Mouse (Mus musculus): ENCODE measurements around the gene Rbm42.
A peak's percentile ranks its signal among the peaks of the same experiment; 100 is the strongest.

Rbm42 gene

DNA sequence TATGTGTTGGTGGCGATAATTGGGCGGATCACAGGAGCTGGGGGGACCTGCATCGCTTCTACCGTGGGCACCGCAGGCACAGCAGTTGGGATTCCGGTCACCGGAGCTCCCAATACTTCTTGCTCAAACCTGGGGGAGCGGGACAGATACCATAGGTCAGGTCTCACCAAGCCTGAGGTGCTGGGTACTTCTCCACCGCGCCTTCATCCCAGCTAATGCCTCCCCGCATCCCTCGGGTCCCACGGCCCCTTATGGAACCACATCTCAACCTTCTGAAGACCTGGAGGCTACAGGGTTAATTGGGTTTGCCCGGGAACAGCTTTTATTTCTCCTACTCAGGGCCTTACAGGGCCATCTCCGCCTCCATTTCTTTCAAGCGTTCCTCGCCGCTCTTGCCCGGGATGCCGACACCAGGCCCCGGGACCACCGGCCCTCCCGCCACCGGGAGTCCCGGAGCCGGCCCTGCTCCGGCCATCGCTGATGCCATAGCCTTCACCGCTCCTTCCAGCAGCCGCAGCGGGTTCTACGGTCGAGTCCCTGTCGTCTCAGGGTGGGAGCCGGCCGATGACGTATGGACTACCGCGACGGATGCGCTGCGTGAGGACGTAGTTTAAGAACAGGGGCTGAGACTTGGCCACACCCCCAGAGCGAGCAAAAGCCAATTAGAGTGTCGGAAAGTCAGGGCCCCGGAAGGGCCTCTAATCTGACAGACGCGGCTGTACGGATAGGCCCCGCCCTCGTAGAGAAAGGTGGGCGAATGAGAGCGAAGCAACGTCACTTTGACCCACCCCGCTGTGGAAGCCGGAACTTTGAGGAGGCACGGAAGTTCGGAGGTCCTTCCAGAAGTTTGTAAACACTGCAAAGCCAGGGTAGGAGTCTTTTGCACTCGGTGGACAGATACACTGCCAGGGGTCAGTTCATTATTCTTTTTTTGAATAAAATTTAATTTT is at the start of gene Rbm42:
TSS of gene Rbm42 (minus strand) at position 727 of the 950 bp plus-strand sequence.
- peak; percentile 95 to 97 for DNase-seq (ENCODE audit: low spot score in 2 of 2)

- no peak for DNase-seq (ENCODE audit: low spot score in 2 of 2)
Observed at GRCm38 (mm10) chr7:30698589-30698988, 48.5 kb upstream of the Rbm42 start, which contains the start of gene 2200002J24Rik. Gene 2200002J24Rik (plus strand): TSS chr7:30698926.

DNA sequence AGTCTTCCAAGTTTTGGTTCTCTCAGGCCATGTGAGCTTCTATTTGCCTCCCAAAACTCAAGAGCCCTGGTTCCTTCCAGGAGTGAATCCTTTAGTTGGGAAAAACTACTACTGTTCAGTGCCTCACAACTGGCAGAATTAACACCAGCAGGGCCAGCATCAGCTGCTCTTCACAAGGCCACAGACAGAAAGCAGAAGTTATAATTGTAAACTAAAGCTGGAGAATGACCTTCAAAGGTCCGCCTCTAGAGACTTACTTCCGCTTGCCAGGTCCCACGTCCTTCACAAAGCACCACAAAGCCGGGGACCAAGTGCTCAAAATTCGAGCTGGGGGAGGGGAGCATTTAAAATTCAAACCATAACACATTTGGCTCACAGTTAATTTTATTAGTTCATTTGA is 48.0 kb upstream of the Rbm42 start:
- DNase-seq (ENCODE audit: low spot score in 2 of 2) = no peak

DNA sequence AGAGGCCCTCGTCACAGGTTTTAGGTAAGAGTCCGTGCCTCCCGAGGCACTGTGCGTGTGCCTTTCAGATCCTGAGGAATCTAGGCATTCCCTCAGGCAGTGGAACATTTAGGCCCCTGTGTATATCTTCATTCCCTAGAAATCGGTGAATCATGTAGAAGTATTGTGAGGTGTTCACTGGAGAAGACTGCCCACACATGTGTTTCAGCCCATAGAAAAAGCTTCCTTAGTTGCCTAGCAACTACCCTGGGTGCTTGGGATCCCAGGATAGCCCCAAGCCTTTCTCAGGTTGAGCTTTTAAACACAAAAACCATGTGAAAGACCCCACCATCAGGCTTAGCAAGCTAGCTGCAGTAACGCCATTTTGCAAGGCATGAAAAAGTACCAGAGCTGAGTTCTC is 38.2 kb upstream of the Rbm42 start:
- no peak for DNase-seq (ENCODE audit: low spot score in 2 of 2)

- no peak for DNase-seq (ENCODE audit: low spot score in 2 of 2)
Observed at GRCm38 (mm10) chr7:30683425-30683824, 33.3 kb upstream of the Rbm42 start.

DNA sequence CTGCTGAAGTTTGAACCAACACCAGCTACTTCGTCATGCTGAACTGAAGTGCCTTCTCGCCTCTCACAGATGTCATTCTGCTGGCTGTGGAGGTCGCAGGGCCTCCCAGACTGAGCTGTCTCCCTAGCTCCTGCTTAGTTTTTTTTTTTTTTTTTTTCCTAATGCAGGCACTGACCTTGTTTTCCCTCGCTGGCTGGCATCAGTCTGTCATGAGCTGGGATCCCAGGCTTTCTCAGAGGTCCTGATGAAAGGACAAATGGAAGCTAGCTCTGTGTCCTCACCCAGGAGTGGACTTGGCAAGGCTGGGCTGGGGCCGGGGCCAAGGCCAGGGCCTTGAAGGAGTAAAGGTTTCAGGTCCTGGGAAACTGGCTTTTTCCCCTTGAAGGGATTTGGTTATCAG is 31.8 kb upstream of the Rbm42 start:
- no peak for DNase-seq (ENCODE audit: low spot score in 2 of 2)

DNA sequence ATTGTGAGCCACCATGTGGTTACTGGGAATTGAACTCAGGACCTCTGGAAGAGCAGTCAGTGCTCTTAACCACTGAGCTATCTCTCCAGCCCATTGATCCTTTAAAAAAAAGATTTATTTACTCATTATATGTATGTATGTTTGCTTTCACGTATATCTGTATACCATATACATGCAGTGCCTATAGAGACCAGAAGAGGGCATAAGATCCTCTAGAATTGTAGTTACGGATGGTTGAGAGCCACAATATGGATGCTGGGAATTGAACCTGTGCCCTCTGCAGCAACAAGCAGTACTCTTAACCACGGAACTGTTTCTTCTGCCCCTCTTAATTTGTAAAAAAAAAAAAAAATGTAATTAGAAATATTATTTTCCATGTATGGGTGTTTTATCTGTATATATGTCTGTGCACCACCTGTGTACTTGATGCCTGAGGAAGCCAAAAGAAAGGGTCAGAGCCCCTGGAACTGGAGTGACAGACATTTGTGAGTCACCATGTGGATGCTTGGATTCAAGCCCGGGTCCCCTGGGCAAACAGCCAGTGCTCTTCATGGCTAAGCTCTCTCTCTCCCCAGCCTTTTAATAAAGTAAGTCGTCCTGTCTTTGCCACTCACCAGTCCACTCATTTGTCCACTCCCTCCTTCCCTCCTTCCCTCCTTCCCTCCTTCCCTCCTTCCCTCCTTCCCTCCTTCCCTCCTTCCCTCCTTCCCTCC is 28.3 kb upstream of the Rbm42 start:
- no peak for DNase-seq (ENCODE audit: low spot score in 2 of 2)

- DNase-seq (ENCODE audit: low spot score in 2 of 2) = no peak
Observed at GRCm38 (mm10) chr7:30671480-30671879, 21.4 kb upstream of the Rbm42 start, which contains the start of gene Pmis2. Gene Pmis2 (minus strand): TSS chr7:30671605.

DNA sequence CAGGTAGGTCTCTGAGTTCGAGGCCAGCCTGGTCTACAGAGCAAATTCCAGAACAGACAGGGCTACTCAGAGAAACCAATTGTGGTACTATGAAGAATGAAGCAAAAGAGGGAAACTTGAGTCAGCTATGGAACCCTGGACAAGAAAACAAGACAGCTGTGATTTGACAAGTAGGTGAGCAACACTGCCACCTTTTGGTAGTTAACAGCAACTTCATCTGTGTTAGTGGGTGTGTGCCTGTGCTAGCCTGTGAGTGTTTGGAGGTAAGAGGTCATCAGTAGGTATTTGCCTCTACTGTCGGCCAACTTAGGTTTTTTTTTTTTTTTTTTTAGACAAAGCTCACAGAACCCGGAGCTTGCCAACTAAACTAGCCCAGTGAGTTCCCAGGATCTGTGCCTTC is 19.1 kb upstream of the Rbm42 start:
- no peak for DNase-seq (ENCODE audit: low spot score in 2 of 2)

DNA sequence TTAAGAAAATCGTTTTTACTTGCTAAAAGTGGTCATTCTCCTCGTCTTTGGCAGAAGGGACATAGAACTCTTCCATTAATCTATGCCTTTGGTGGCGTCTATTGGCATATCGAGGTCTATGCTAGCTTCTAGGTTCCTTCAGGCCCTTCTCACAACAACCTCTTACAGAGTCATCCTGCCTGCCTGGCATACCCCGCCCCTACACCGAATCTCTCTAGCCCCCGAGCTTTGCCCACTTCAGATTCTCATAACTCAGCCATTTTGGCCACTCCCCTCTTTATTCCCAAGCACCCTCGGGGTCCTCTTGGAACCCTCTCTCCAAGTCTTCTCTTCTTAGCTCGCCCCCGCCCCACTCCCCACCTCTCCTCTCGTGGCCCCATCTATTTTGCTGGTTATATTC is 15.2 kb upstream of the Rbm42 start:
- DNase-seq (ENCODE audit: low spot score in 2 of 2) = no peak

DNA sequence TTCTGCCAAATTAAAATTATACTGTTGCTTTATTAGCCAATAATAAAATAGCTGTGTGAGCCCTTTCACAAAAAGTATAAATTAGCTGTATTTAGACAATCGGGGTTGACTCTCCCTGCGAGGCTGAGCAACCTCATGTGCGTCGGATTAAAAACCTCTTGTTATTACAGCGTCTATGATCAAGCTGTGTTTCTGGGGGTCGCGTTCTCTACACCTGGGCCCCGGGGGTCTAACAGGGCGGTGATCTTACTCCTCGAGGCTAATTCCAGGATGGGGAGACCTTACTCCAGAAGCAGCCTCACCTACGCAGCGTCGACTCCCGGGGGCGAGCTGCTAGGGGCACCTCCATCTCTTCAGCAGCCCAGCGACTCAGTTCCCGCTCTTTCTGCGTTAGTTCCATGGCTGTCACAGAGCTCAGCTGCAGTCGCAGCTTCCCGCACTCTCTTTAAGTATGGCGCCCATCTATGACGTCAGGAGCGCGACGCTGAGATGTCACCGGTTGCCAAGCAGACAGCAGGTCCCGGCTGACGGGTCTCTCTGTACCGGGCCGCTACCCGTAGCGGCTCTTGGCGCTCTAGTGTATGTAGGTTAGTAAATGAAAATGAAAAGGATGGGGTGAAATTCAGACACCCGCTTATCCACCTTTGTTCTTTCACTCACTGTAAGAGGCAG is 14.5 kb upstream of the Rbm42 start, which contains the start of gene Haus5:
TSS of gene Haus5 (minus strand) at position 466 of the 672 bp plus-strand sequence.
- DNase-seq (ENCODE audit: low spot score in 2 of 2) = peak; percentile 84 to 86

DNA sequence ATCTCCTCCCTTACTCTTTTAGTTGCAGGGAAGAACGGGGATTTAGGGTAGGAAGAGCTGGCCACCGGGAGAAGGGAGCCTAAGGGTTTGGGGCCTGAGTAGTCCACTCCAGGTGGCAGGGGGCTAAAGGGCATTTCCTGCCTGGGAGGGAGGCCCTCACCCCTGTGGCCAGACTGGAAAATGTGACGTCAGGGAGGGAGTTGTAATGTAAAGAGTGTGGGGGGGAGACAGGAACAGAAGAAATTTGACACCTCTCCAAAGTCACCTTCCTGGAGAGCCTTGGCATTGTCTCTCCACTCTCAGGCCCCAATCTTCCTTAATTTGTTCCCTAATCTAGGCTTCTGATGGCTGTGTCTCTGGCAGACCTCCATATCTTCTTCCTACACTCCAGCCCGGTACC is 11.0 kb downstream of the Rbm42 start:
- DNase-seq (ENCODE audit: low spot score in 2 of 2) = no peak

GRCm38 (mm10) chr7:30636395-30636794 is 13.7 kb downstream of the Rbm42 start:
- no peak for DNase-seq (ENCODE audit: low spot score in 2 of 2)

- DNase-seq (ENCODE audit: low spot score in 2 of 2) = no peak
Observed at GRCm38 (mm10) chr7:30635752-30636151, 14.4 kb downstream of the Rbm42 start, which contains the start of gene Etv2. Gene Etv2 (minus strand): TSS chr7:30635852.

- peak in 1 of 2 experiments; percentile 14 for DNase-seq (ENCODE audit: low spot score in 2 of 2)
Observed at GRCm38 (mm10) chr7:30634621-30635020, 15.5 kb downstream of the Rbm42 start.

DNA sequence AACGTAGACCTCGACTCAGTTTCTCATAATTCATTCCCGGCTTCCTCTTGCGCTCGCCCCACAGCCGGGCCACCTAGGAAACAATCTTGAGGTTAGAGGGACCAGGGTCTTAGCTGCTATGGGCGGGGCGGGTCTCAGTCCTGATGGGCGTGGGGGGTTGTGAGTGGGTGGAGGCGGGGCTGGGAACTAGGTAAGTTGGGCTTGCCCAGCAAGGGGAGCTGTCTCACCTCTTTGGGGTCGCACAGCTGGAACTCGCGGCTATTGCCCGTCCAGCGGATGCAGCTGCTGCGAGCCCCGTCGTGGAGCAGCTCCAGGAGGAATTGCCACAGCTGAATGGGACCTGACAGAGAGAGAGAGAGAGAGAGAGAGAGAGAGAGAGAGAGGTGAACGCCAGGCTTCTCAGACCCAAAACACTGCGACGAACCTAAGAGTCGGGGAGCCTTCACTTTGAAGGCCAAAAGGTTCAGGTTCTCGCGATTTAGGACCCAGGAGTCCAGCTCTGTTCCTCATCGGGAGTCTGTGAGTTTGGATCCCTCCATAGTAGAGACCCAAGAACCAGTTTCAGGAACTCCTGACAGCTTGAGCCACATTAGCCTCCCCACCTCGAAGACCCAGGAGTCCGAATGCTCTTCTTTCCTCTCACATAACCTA is 16.2 kb downstream of the Rbm42 start:
- DNase-seq (ENCODE audit: low spot score in 2 of 2) = no peak

- no peak for DNase-seq (ENCODE audit: low spot score in 2 of 2)
Observed at GRCm38 (mm10) chr7:30629013-30629412, 21.1 kb downstream of the Rbm42 start.

GRCm38 (mm10) chr7:30626647-30627046 is 23.5 kb downstream of the Rbm42 start:
- DNase-seq (ENCODE audit: low spot score in 2 of 2) = no peak

GRCm38 (mm10) chr7:30625530-30626384 is 24.4 kb downstream of the Rbm42 start, which contains the start of gene Cox6b1:
Gene Cox6b1 (minus strand): TSS chr7:30626151.
- DNase-seq (ENCODE audit: low spot score in 2 of 2) = peak; percentile 61 to 72

DNA sequence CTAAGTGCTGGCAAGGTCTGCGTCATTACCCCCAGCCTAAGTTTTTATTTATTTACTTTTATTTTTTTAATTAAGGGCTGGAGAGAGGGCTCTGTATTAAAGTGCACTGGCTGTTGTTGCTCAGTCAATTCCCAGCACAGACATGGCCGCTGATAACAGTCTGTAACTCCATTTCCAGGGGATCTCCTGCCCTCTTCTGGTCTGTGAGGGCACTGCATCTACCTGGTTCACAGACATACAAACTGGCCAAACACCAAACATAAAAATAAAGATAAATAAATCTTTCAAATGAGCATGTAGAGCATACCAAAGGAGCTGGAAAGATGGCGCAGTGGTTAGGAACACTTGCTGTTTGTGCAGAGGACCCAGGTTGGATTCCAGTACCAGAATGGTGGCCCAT is 30.9 kb downstream of the Rbm42 start:
- DNase-seq (ENCODE audit: low spot score in 2 of 2) = no peak

Data from frontal cortex, postnatal 25 days (tissue).